Mouse (Mus musculus) CH12.LX (cell line): ENCODE data around the gene Tmem50b. TPM values are rescaled to one million over a fixed set of nuclear protein-coding genes. Genes with fewer than 3 reads are reported as not detected.

Experiments used
- DNase-seq: peaks from one replicate; pipeline ENCODE4 v3.0.0-alpha.2; 2013; ENCODE audit errors: extremely low read depth
- H3K27ac ChIP-seq: 2 replicates; pipeline ENCODE4 v1.5.1; 2012; ENCODE audit warnings: low read depth, mild to moderate bottlenecking, control low read depth, moderate library complexity; ENCODE audit not compliant: insufficient read depth
- H3K27me3 ChIP-seq: replicated peaks from 2 replicates; pipeline ENCODE3; 2012; ENCODE audit warnings: inconsistent platforms
- H3K36me3 ChIP-seq, 2 experiments: replicated peaks in 1 of 2; 2 replicates each; pipeline versions ENCODE3 to v1.6.1; 2012; ENCODE audit warnings: inconsistent platforms in 1 of 2, low read length in 1 of 2, mild to moderate bottlenecking in 1 of 2, mixed read lengths in 1 of 2, moderate library complexity in 1 of 2; ENCODE audit not compliant: control insufficient read depth in 1 of 2, insufficient read depth in 1 of 2
- H3K4me1 ChIP-seq, 2 experiments: 2 replicates each; pipeline ENCODE4 v1.6.1; 2012; ENCODE audit warnings: inconsistent platforms in 1 of 2, moderate library complexity in 1 of 2; ENCODE audit not compliant: insufficient read depth in 2 of 2, control insufficient read depth in 1 of 2
- H3K4me2 ChIP-seq: 2 replicates; pipeline ENCODE4 v1.6.1; 2012; ENCODE audit warnings: low read depth, mild to moderate bottlenecking, control low read depth; ENCODE audit not compliant: poor library complexity, insufficient read depth, severe bottlenecking
- H3K4me3 ChIP-seq, 3 experiments: fragments of 150-350 bp in 1 of 3; sonication (generic) in 1 of 3; replicated peaks in 1 of 3; 2 replicates each; pipeline versions ENCODE3 to v1.5.1; 2011 to 2012; ENCODE audit warnings: low read depth in 2 of 3, low read length in 2 of 3, mild to moderate bottlenecking in 2 of 3, moderate library complexity in 2 of 3, control low read depth in 1 of 3, improper control_type of control experiment in 1 of 3, inconsistent platforms in 1 of 3, mixed read lengths in 1 of 3; ENCODE audit not compliant: poor library complexity in 1 of 3
- H3K79me2 ChIP-seq: replicated peaks from 2 replicates; pipeline ENCODE4 v1.6.1; 2012; ENCODE audit warnings: mild to moderate bottlenecking, moderate library complexity; ENCODE audit not compliant: control insufficient read depth, poor library complexity, insufficient read depth, severe bottlenecking; ENCODE audit errors: extremely low read depth
- H3K9ac ChIP-seq: 2 replicates; pipeline ENCODE4 v1.6.1; 2012; ENCODE audit warnings: low read depth, mild to moderate bottlenecking, control low read depth, moderate library complexity; ENCODE audit not compliant: insufficient read depth
- H3K9me3 ChIP-seq: replicated peaks from 2 replicates; pipeline ENCODE3; 2012; ENCODE audit warnings: low read length, inconsistent platforms, mixed read lengths
- BHLHE40 ChIP-seq: IDR thresholded peaks from 2 replicates; pipeline ENCODE4 v1.6.1; 2011; ENCODE audit warnings: mild to moderate bottlenecking, low read depth, low read length, improper control_type of control experiment
- CHD1 ChIP-seq: IDR thresholded peaks from 2 replicates; pipeline ENCODE4 v1.6.1; 2012; ENCODE audit warnings: low read depth, low read length, improper control_type of control experiment, inconsistent platforms
- CTCF ChIP-seq, 2 experiments: IDR thresholded peaks in 1 of 2; conservative IDR thresholded peaks in 1 of 2; 2 replicates each; pipeline ENCODE4 v1.5.1; 2011 to 2012; ENCODE audit warnings: low read depth in 2 of 2, low read length in 2 of 2, improper control_type of control experiment in 1 of 2, inconsistent platforms in 1 of 2, mild to moderate bottlenecking in 1 of 2, moderate library complexity in 1 of 2
- ELF1 ChIP-seq: IDR thresholded peaks from 2 replicates; pipeline ENCODE4 v1.6.1; 2014; ENCODE audit warnings: low read depth, mild to moderate bottlenecking, inconsistent platforms, low read length, improper control_type of control experiment
- EP300 ChIP-seq: IDR thresholded peaks from 2 replicates; pipeline ENCODE4 v1.6.1; 2011; ENCODE audit warnings: low read length, improper control_type of control experiment
- ETS1 ChIP-seq: conservative IDR thresholded peaks from 2 replicates; pipeline ENCODE4 v1.6.1; 2012; ENCODE audit warnings: low read depth, mild to moderate bottlenecking, inconsistent platforms, low read length, improper control_type of control experiment, moderate library complexity
- GABPA ChIP-seq: IDR thresholded peaks from 2 replicates; pipeline ENCODE4 v1.6.1; 2012; ENCODE audit warnings: low read depth, low read length, improper control_type of control experiment, inconsistent platforms; ENCODE audit not compliant: insufficient replicate concordance
- HCFC1 ChIP-seq: IDR thresholded peaks from 2 replicates; pipeline ENCODE4 v1.6.1; 2012; ENCODE audit warnings: low read depth, mild to moderate bottlenecking, inconsistent platforms, low read length, improper control_type of control experiment
- IRF4 ChIP-seq: IDR thresholded peaks from 2 replicates; pipeline ENCODE4 v1.6.1; 2014; ENCODE audit warnings: low read depth, mild to moderate bottlenecking, inconsistent platforms, low read length, improper control_type of control experiment
- JUN ChIP-seq: IDR thresholded peaks from 2 replicates; pipeline ENCODE4 v1.6.1; 2011; ENCODE audit warnings: low read depth, mild to moderate bottlenecking, low read length, improper control_type of control experiment, moderate library complexity; ENCODE audit not compliant: insufficient read depth
- JUND ChIP-seq: conservative IDR thresholded peaks from 2 replicates; pipeline ENCODE4 v1.6.1; 2011; ENCODE audit warnings: low read depth, low read length, improper control_type of control experiment
- KAT2A ChIP-seq: IDR thresholded peaks from 2 replicates; pipeline ENCODE4 v1.6.1; 2012; ENCODE audit warnings: low read length, improper control_type of control experiment, inconsistent platforms; ENCODE audit not compliant: insufficient replicate concordance
- MAFK ChIP-seq: IDR thresholded peaks from 2 replicates; pipeline ENCODE4 v1.6.1; 2011; ENCODE audit warnings: low read length, improper control_type of control experiment; ENCODE audit not compliant: insufficient replicate concordance
- MAX ChIP-seq: IDR thresholded peaks from 2 replicates; pipeline ENCODE4 v1.6.1; 2011; ENCODE audit warnings: low read length, improper control_type of control experiment
- MXI1 ChIP-seq: IDR thresholded peaks from 2 replicates; pipeline ENCODE4 v1.6.1; 2011; ENCODE audit warnings: mild to moderate bottlenecking, low read depth, low read length, improper control_type of control experiment
- MYC ChIP-seq: IDR thresholded peaks from 2 replicates; pipeline ENCODE4 v1.6.1; 2011; ENCODE audit warnings: low read depth, mild to moderate bottlenecking, improper control_type of control experiment, low read length
- NELFE ChIP-seq: IDR thresholded peaks from 2 replicates; pipeline ENCODE4 v1.6.1; 2011; ENCODE audit warnings: low read depth, low read length, improper control_type of control experiment
- NRF1 ChIP-seq: IDR thresholded peaks from 2 replicates; pipeline ENCODE4 v1.6.1; 2014; ENCODE audit warnings: low read depth, mild to moderate bottlenecking, inconsistent platforms, low read length, improper control_type of control experiment, moderate library complexity
- PAX5 ChIP-seq: IDR thresholded peaks from 2 replicates; pipeline ENCODE4 v1.6.1; 2012; ENCODE audit warnings: low read length, inconsistent platforms, mixed read lengths
- POLR2A ChIP-seq: IDR thresholded peaks from 2 replicates; pipeline ENCODE4 v1.6.1; 2011; ENCODE audit warnings: low read depth, mild to moderate bottlenecking, improper control_type of control experiment, low read length
- POLR2AphosphoS2 ChIP-seq: IDR thresholded peaks from 2 replicates; pipeline ENCODE4 v1.6.1; 2011; ENCODE audit warnings: low read depth, low read length, improper control_type of control experiment
- RAD21 ChIP-seq: IDR thresholded peaks from 2 replicates; pipeline ENCODE4 v1.6.1; 2011; ENCODE audit warnings: low read depth, mild to moderate bottlenecking, low read length, improper control_type of control experiment, moderate library complexity
- SIN3A ChIP-seq: IDR thresholded peaks from 2 replicates; pipeline ENCODE4 v1.6.1; 2012; ENCODE audit warnings: low read length, improper control_type of control experiment, inconsistent platforms
- SMC3 ChIP-seq: IDR thresholded peaks from 2 replicates; pipeline ENCODE4 v1.6.1; 2011; ENCODE audit warnings: low read depth, low read length, improper control_type of control experiment
- TBP ChIP-seq: conservative IDR thresholded peaks from 2 replicates; pipeline ENCODE4 v1.6.1; 2011; ENCODE audit warnings: low read depth, low read length, improper control_type of control experiment
- TCF12 ChIP-seq: IDR thresholded peaks from 2 replicates; pipeline ENCODE4 v1.6.1; 2014; ENCODE audit warnings: low read depth, mild to moderate bottlenecking, inconsistent platforms, low read length, improper control_type of control experiment
- UBTF ChIP-seq: IDR thresholded peaks from 2 replicates; pipeline ENCODE4 v1.6.1; 2012; ENCODE audit warnings: low read depth, mild to moderate bottlenecking, inconsistent platforms, low read length, improper control_type of control experiment, moderate library complexity
- USF2 ChIP-seq: conservative IDR thresholded peaks from 2 replicates; pipeline ENCODE4 v1.6.1; 2011; ENCODE audit warnings: low read depth, low read length, improper control_type of control experiment
- ZC3H11A ChIP-seq: IDR thresholded peaks from 2 replicates; pipeline ENCODE4 v1.6.1; 2012; ENCODE audit warnings: low read depth, mild to moderate bottlenecking, inconsistent platforms, low read length, improper control_type of control experiment
- ZMIZ1 ChIP-seq: IDR thresholded peaks from 2 replicates; pipeline ENCODE4 v1.6.1; 2012; ENCODE audit warnings: low read depth, mild to moderate bottlenecking, inconsistent platforms, low read length, improper control_type of control experiment
- ZNF384 ChIP-seq: IDR thresholded peaks from 2 replicates; pipeline ENCODE4 v1.6.1; 2012; ENCODE audit warnings: low read depth, low read length, improper control_type of control experiment, inconsistent platforms
- dilution Hi-C: fragments of 300-500 bp; cut with MboI; formaldehyde crosslinking; loops from 2 replicates; pipeline ENCODE4 v1.14.3; 2020; ENCODE audit warnings: low sequenced_read_pairs; ENCODE audit not compliant: extremely low pct_unique_long_range_greater_than_20kb, extremely low pct_ligation_motif_present
- in situ Hi-C: fragments of 300-500 bp; cut with MboI; formaldehyde crosslinking; loops from 3 replicates; pipeline ENCODE4 v1.14.3; 2019; ENCODE audit warnings: low sequenced_read_pairs, low pct_ligation_motif_present, low pct_unique_long_range_greater_than_20kb, mixed read lengths
- polyA plus RNA-seq: library from polyadenylated mRNA; unstranded; fragments of >175 nt; gene quantifications from 2 replicates; pipeline ENCODE4 v1.2.1, GENCODE M21; 2012; ENCODE audit warnings: low read depth; ENCODE audit not compliant: insufficient read length
- total RNA-seq, 2 experiments: library from RNA; depleted of rRNA; stranded (reverse); fragments of 300-350 nt in 1 of 2; fragments of >200 nt in 1 of 2; gene quantifications; 2 replicates each; pipeline ENCODE4 v1.2.3; 2012 to 2014

The Tmem50b gene
- total and polyA plus RNA-seq, 3 experiments, result 6.1 to 15.9 (median 12.7) TPM

DNA sequence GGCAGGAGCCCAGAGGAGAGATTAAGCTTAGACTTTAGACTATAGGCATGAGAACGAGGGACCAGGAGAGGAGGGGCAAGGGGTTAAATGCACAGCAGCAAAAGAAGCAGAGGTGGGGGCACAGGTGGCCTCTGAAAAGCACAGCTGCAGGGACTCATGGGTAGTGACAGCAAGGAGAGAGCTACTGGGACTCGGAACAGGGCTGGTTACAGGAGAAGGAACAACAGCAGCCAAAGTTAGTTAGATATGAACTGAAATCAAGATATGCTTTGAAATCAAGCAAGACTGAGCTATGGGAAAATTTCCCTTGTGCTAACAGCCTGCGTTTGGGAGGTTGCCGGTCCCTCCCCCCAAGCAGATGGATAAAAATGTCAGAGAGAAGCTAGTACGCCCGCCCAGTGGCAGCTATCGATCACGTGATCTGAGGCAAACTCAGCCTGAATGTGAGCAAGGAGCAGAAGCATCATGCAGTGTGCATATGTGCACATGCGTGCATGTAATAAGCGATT lies 56.0 kb downstream of the Tmem50b start:
- Histone ChIP-seq H3K9me3 (no peaks in the 10 kb centered on the region), H3K4me3 (no peak overlapping the region), H3K79me2 (no peaks in the 10 kb centered on the region), H3K36me3 (no peaks in the 10 kb centered on the region), H3K4me2 (no peak overlapping the region), H3K27ac (no peak overlapping the region), H3K9ac (no peak overlapping the region), H3K4me1 (peaks cover 19 to 57% of the 10 kb centered on the region in 2 experiments), H3K27me3 (no peaks in the 10 kb centered on the region)
- DNase-seq, result no peak
- in situ Hi-C loops (no loop called here), dilution Hi-C loops (no loop called here)
- no peak for TF ChIP-seq JUND
- TF ChIP-seq PAX5, result no peak
- TF ChIP-seq KAT2A, result no peak
- TF ChIP-seq POLR2AphosphoS2, result no peak
- no peak for TF ChIP-seq TBP
- no peak for TF ChIP-seq MAX
- no peak for TF ChIP-seq ZC3H11A
- no peak for TF ChIP-seq HCFC1
- no peak for TF ChIP-seq CTCF (conservative IDR thresholded peaks at IDR 0.05 in 1 of 2, IDR thresholded peaks at IDR 0.05 in 1 of 2; ENCODE audit: low read depth in 2 of 2, low read length in 2 of 2)
- TF ChIP-seq USF2, result no peak
- no peak for TF ChIP-seq BHLHE40
- TF ChIP-seq MYC, result no peak
- no peak for TF ChIP-seq ETS1
- TF ChIP-seq NELFE, result no peak
- TF ChIP-seq ZNF384, result no peak
- no peak for TF ChIP-seq MAFK

DNA sequence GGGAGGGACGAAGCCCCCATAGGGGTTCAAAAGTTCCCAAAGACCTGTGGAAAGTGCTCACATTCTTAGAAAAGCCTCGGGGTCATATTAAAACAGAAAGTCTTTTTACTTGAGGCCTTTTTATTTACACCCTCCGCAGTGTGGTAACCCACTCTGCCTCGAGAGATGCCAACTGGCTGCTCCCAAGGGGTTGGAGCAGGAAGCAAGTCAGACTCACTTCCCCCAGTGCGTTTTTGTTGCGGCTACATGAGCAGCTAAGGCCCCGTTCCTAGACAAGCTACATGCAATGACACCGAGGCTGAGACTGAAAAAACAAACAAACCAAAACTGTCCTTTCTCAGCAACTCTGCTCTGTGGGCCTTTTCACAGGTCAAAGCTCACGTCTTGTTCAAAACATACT lies 59.1 kb downstream of the Tmem50b start:
- Histone ChIP-seq H3K9me3 (no peaks in the 10 kb centered on the region), H3K4me3 (peak overlapping the region in 1 of 3 experiments; percentile 2), H3K9ac (peak overlapping the region; percentile 13; the same call in 1 of the 2 replicates), H3K4me2 (peak overlapping the region; percentile 21), H3K27me3 (no peaks in the 10 kb centered on the region), H3K27ac (peak overlapping the region; percentile 16; the same call in 1 of the 2 replicates), H3K36me3 (no peaks in the 10 kb centered on the region), H3K4me1 (peaks cover 16 to 45% of the 10 kb centered on the region in 2 experiments), H3K79me2 (no peaks in the 10 kb centered on the region)
- peak; percentile 75 for DNase-seq
- dilution Hi-C loops, result no loop called here
- in situ Hi-C loops, result no loop called here
- peak; percentile 34; the same call in 1 of the 2 replicates for TF ChIP-seq IRF4
- no peak for TF ChIP-seq MAFK
- no peak for TF ChIP-seq UBTF
- TF ChIP-seq KAT2A, result no peak
- TF ChIP-seq NRF1, result no peak
- TF ChIP-seq CHD1, result no peak
- no peak for TF ChIP-seq ZMIZ1
- no peak for TF ChIP-seq GABPA
- no peak for TF ChIP-seq POLR2A
- no peak for TF ChIP-seq ZC3H11A
- peak; percentile 16; the same call in 1 of the 2 replicates for TF ChIP-seq BHLHE40
- TF ChIP-seq CTCF (conservative IDR thresholded peaks at IDR 0.05 in 1 of 2, IDR thresholded peaks at IDR 0.05 in 1 of 2; ENCODE audit: low read depth in 2 of 2, low read length in 2 of 2), result no peak
- TF ChIP-seq MAX, result 0 out of 2 replicates have a peak, but pooled peaks have one; percentile 20
- no peak for TF ChIP-seq SIN3A
- TF ChIP-seq MYC, result no peak
- TF ChIP-seq JUN, result no peak
- no peak for TF ChIP-seq ELF1
- 0 out of 2 replicates have a peak, but pooled peaks have one; percentile 5 for TF ChIP-seq HCFC1
- TF ChIP-seq RAD21, result no peak
- TF ChIP-seq TCF12, result no peak
- TF ChIP-seq EP300, result peak; percentile 42; the same call in 1 of the 2 replicates
- TF ChIP-seq MXI1, result no peak
- no peak; the same call in 1 of the 2 replicates for TF ChIP-seq TBP
- TF ChIP-seq ETS1, result 0 out of 2 replicates have a peak, but pooled peaks have one; percentile 5
- no peak for TF ChIP-seq SMC3
